Mouse (Mus musculus) CH12.LX (cell line): ENCODE data around the gene Cyp4f37. TPM values are rescaled to one million over a fixed set of nuclear protein-coding genes. Genes with fewer than 3 reads are reported as not detected.
"Not testable (repeated sequence)": the region's sequence is repeated elsewhere in the genome, so short reads cannot be mapped to it uniquely, and the experiment has no call there.

Experiments used
- DNase-seq: peaks from one replicate; pipeline ENCODE4 v3.0.0-alpha.2; 2013; ENCODE audit errors: extremely low read depth
- H3K27ac ChIP-seq: 2 replicates; pipeline ENCODE4 v1.5.1; 2012; ENCODE audit warnings: low read depth, mild to moderate bottlenecking, control low read depth, moderate library complexity; ENCODE audit not compliant: insufficient read depth
- H3K27me3 ChIP-seq: replicated peaks from 2 replicates; pipeline ENCODE3; 2012; ENCODE audit warnings: inconsistent platforms
- H3K36me3 ChIP-seq, 2 experiments: replicated peaks in 1 of 2; 2 replicates each; pipeline versions ENCODE3 to v1.6.1; 2012; ENCODE audit warnings: inconsistent platforms in 1 of 2, low read length in 1 of 2, mild to moderate bottlenecking in 1 of 2, mixed read lengths in 1 of 2, moderate library complexity in 1 of 2; ENCODE audit not compliant: control insufficient read depth in 1 of 2, insufficient read depth in 1 of 2
- H3K4me1 ChIP-seq, 2 experiments: 2 replicates each; pipeline ENCODE4 v1.6.1; 2012; ENCODE audit warnings: inconsistent platforms in 1 of 2, moderate library complexity in 1 of 2; ENCODE audit not compliant: insufficient read depth in 2 of 2, control insufficient read depth in 1 of 2
- H3K4me2 ChIP-seq: 2 replicates; pipeline ENCODE4 v1.6.1; 2012; ENCODE audit warnings: low read depth, mild to moderate bottlenecking, control low read depth; ENCODE audit not compliant: poor library complexity, insufficient read depth, severe bottlenecking
- H3K4me3 ChIP-seq, 3 experiments: fragments of 150-350 bp in 1 of 3; sonication (generic) in 1 of 3; replicated peaks in 1 of 3; 2 replicates each; pipeline versions ENCODE3 to v1.5.1; 2011 to 2012; ENCODE audit warnings: low read depth in 2 of 3, low read length in 2 of 3, mild to moderate bottlenecking in 2 of 3, moderate library complexity in 2 of 3, control low read depth in 1 of 3, improper control_type of control experiment in 1 of 3, inconsistent platforms in 1 of 3, mixed read lengths in 1 of 3; ENCODE audit not compliant: poor library complexity in 1 of 3
- H3K79me2 ChIP-seq: replicated peaks from 2 replicates; pipeline ENCODE4 v1.6.1; 2012; ENCODE audit warnings: mild to moderate bottlenecking, moderate library complexity; ENCODE audit not compliant: control insufficient read depth, poor library complexity, insufficient read depth, severe bottlenecking; ENCODE audit errors: extremely low read depth
- H3K9ac ChIP-seq: 2 replicates; pipeline ENCODE4 v1.6.1; 2012; ENCODE audit warnings: low read depth, mild to moderate bottlenecking, control low read depth, moderate library complexity; ENCODE audit not compliant: insufficient read depth
- H3K9me3 ChIP-seq: replicated peaks from 2 replicates; pipeline ENCODE3; 2012; ENCODE audit warnings: low read length, inconsistent platforms, mixed read lengths
- BHLHE40 ChIP-seq: IDR thresholded peaks from 2 replicates; pipeline ENCODE4 v1.6.1; 2011; ENCODE audit warnings: mild to moderate bottlenecking, low read depth, low read length, improper control_type of control experiment
- CHD2 ChIP-seq: IDR thresholded peaks from 2 replicates; pipeline ENCODE4 v1.6.1; 2011; ENCODE audit warnings: low read length, improper control_type of control experiment
- E2F4 ChIP-seq: IDR thresholded peaks from 2 replicates; pipeline ENCODE4 v1.6.1; 2011; ENCODE audit warnings: low read depth, low read length, improper control_type of control experiment; ENCODE audit not compliant: insufficient replicate concordance
- ELF1 ChIP-seq: IDR thresholded peaks from 2 replicates; pipeline ENCODE4 v1.6.1; 2014; ENCODE audit warnings: low read depth, mild to moderate bottlenecking, inconsistent platforms, low read length, improper control_type of control experiment
- EP300 ChIP-seq: IDR thresholded peaks from 2 replicates; pipeline ENCODE4 v1.6.1; 2011; ENCODE audit warnings: low read length, improper control_type of control experiment
- ETS1 ChIP-seq: conservative IDR thresholded peaks from 2 replicates; pipeline ENCODE4 v1.6.1; 2012; ENCODE audit warnings: low read depth, mild to moderate bottlenecking, inconsistent platforms, low read length, improper control_type of control experiment, moderate library complexity
- GABPA ChIP-seq: IDR thresholded peaks from 2 replicates; pipeline ENCODE4 v1.6.1; 2012; ENCODE audit warnings: low read depth, low read length, improper control_type of control experiment, inconsistent platforms; ENCODE audit not compliant: insufficient replicate concordance
- HCFC1 ChIP-seq: IDR thresholded peaks from 2 replicates; pipeline ENCODE4 v1.6.1; 2012; ENCODE audit warnings: low read depth, mild to moderate bottlenecking, inconsistent platforms, low read length, improper control_type of control experiment
- IRF4 ChIP-seq: IDR thresholded peaks from 2 replicates; pipeline ENCODE4 v1.6.1; 2014; ENCODE audit warnings: low read depth, mild to moderate bottlenecking, inconsistent platforms, low read length, improper control_type of control experiment
- JUND ChIP-seq: conservative IDR thresholded peaks from 2 replicates; pipeline ENCODE4 v1.6.1; 2011; ENCODE audit warnings: low read depth, low read length, improper control_type of control experiment
- MAX ChIP-seq: IDR thresholded peaks from 2 replicates; pipeline ENCODE4 v1.6.1; 2011; ENCODE audit warnings: low read length, improper control_type of control experiment
- MAZ ChIP-seq: IDR thresholded peaks from 2 replicates; pipeline ENCODE4 v1.6.1; 2012; ENCODE audit warnings: low read depth, mild to moderate bottlenecking, inconsistent platforms, low read length, improper control_type of control experiment, moderate library complexity
- MEF2A ChIP-seq: IDR thresholded peaks from 2 replicates; pipeline ENCODE4 v1.6.1; 2014; ENCODE audit warnings: low read depth, mild to moderate bottlenecking, inconsistent platforms, low read length, improper control_type of control experiment, borderline replicate concordance
- MXI1 ChIP-seq: IDR thresholded peaks from 2 replicates; pipeline ENCODE4 v1.6.1; 2011; ENCODE audit warnings: mild to moderate bottlenecking, low read depth, low read length, improper control_type of control experiment
- MYC ChIP-seq: IDR thresholded peaks from 2 replicates; pipeline ENCODE4 v1.6.1; 2011; ENCODE audit warnings: low read depth, mild to moderate bottlenecking, improper control_type of control experiment, low read length
- NRF1 ChIP-seq: IDR thresholded peaks from 2 replicates; pipeline ENCODE4 v1.6.1; 2014; ENCODE audit warnings: low read depth, mild to moderate bottlenecking, inconsistent platforms, low read length, improper control_type of control experiment, moderate library complexity
- POLR2A ChIP-seq: IDR thresholded peaks from 2 replicates; pipeline ENCODE4 v1.6.1; 2011; ENCODE audit warnings: low read depth, mild to moderate bottlenecking, improper control_type of control experiment, low read length
- POLR2AphosphoS2 ChIP-seq: IDR thresholded peaks from 2 replicates; pipeline ENCODE4 v1.6.1; 2011; ENCODE audit warnings: low read depth, low read length, improper control_type of control experiment
- RAD21 ChIP-seq: IDR thresholded peaks from 2 replicates; pipeline ENCODE4 v1.6.1; 2011; ENCODE audit warnings: low read depth, mild to moderate bottlenecking, low read length, improper control_type of control experiment, moderate library complexity
- RCOR1 ChIP-seq: conservative IDR thresholded peaks from 2 replicates; pipeline ENCODE4 v1.6.1; 2012; ENCODE audit warnings: low read depth, mild to moderate bottlenecking, inconsistent platforms, low read length, improper control_type of control experiment
- SIN3A ChIP-seq: IDR thresholded peaks from 2 replicates; pipeline ENCODE4 v1.6.1; 2012; ENCODE audit warnings: low read length, improper control_type of control experiment, inconsistent platforms
- TCF12 ChIP-seq: IDR thresholded peaks from 2 replicates; pipeline ENCODE4 v1.6.1; 2014; ENCODE audit warnings: low read depth, mild to moderate bottlenecking, inconsistent platforms, low read length, improper control_type of control experiment
- UBTF ChIP-seq: IDR thresholded peaks from 2 replicates; pipeline ENCODE4 v1.6.1; 2012; ENCODE audit warnings: low read depth, mild to moderate bottlenecking, inconsistent platforms, low read length, improper control_type of control experiment, moderate library complexity
- USF1 ChIP-seq: IDR thresholded peaks from 2 replicates; pipeline ENCODE4 v1.6.1; 2014; ENCODE audit warnings: low read depth, mild to moderate bottlenecking, inconsistent platforms, low read length, improper control_type of control experiment
- ZMIZ1 ChIP-seq: IDR thresholded peaks from 2 replicates; pipeline ENCODE4 v1.6.1; 2012; ENCODE audit warnings: low read depth, mild to moderate bottlenecking, inconsistent platforms, low read length, improper control_type of control experiment
- ZNF384 ChIP-seq: IDR thresholded peaks from 2 replicates; pipeline ENCODE4 v1.6.1; 2012; ENCODE audit warnings: low read depth, low read length, improper control_type of control experiment, inconsistent platforms
- dilution Hi-C: fragments of 300-500 bp; cut with MboI; formaldehyde crosslinking; loops from 2 replicates; pipeline ENCODE4 v1.14.3; 2020; ENCODE audit warnings: low sequenced_read_pairs; ENCODE audit not compliant: extremely low pct_unique_long_range_greater_than_20kb, extremely low pct_ligation_motif_present
- in situ Hi-C: fragments of 300-500 bp; cut with MboI; formaldehyde crosslinking; loops from 3 replicates; pipeline ENCODE4 v1.14.3; 2019; ENCODE audit warnings: low sequenced_read_pairs, low pct_ligation_motif_present, low pct_unique_long_range_greater_than_20kb, mixed read lengths
- polyA plus RNA-seq: library from polyadenylated mRNA; unstranded; fragments of >175 nt; gene quantifications from 2 replicates; pipeline ENCODE4 v1.2.1, GENCODE M21; 2012; ENCODE audit warnings: low read depth; ENCODE audit not compliant: insufficient read length
- total RNA-seq, 2 experiments: library from RNA; depleted of rRNA; stranded (reverse); fragments of 300-350 nt in 1 of 2; fragments of >200 nt in 1 of 2; gene quantifications; 2 replicates each; pipeline ENCODE4 v1.2.3; 2012 to 2014

The Cyp4f37 gene
- total and polyA plus RNA-seq, 3 experiments: 0.28 to 0.60 (median 0.34) TPM

- peak overlapping the region; percentile 42; the same call in 1 of the 2 replicates for H3K4me2 ChIP-seq
- H3K79me2 ChIP-seq: no peaks in the 10 kb centered on the region
- peak; percentile 78 for DNase-seq
- H3K27me3 ChIP-seq: no peaks in the 10 kb centered on the region
- in situ Hi-C loops (no loop called here), dilution Hi-C loops (no loop called here)
- peak overlapping the region; percentile 10 for H3K9ac ChIP-seq
- H3K9me3 ChIP-seq: peaks cover 34% of the 10 kb centered on the region
- peaks cover 0 to 5% of the 10 kb centered on the region in 2 experiments; a peak in 2 of 4 replicates for H3K4me1 ChIP-seq
- peak overlapping the region; percentile 22 to 48 (median 42) for H3K4me3 ChIP-seq
- no peaks in the 10 kb centered on the region for H3K36me3 ChIP-seq
- H3K27ac ChIP-seq: peak overlapping the region; percentile 24; the same call in 1 of the 2 replicates
- TF ChIP-seq ZMIZ1 (no peak), IRF4 (peak; percentile 74; the same call in 1 of the 2 replicates), BHLHE40 (peak; percentile 95), POLR2A (peak; percentile 49), EP300 (peak; percentile 58), ELF1 (0 out of 2 replicates have a peak, but pooled peaks have one; percentile 35), HCFC1 (peak; percentile 49; the same call in 1 of the 2 replicates), E2F4 (peak; percentile 57; the same call in 1 of the 2 replicates), SIN3A (0 out of 2 replicates have a peak, but pooled peaks have one; percentile 70), CHD2 (no peak), UBTF (no peak), MEF2A (peak; percentile 64; the same call in 1 of the 2 replicates), MYC (0 out of 2 replicates have a peak, but pooled peaks have one; percentile 38), RCOR1 (peak; percentile 61; the same call in 1 of the 2 replicates), ETS1 (peak; percentile 81), MAX (0 out of 2 replicates have a peak, but pooled peaks have one; percentile 11)
- TF ChIP-seq, all 38 proteins: peak for 13
These were observed 24.6 kb upstream of the Cyp4f37 start for GRCm38 (mm10) chr17:32596494-32596893.

- DNase-seq: no peak
- dilution Hi-C loops: no loop called here
- H3K9ac ChIP-seq: no peak overlapping the region
- peaks cover 0 to 9% of the 10 kb centered on the region in 2 experiments; a peak in 2 of 4 replicates for H3K4me1 ChIP-seq
- in situ Hi-C loops: no loop called here
- no peak overlapping the region for H3K27ac ChIP-seq
- no peaks in the 10 kb centered on the region for H3K36me3 ChIP-seq
- no peaks in the 10 kb centered on the region for H3K79me2 ChIP-seq
- no peaks in the 10 kb centered on the region for H3K9me3 ChIP-seq
- TF ChIP-seq TCF12 (no peak), RCOR1 (no peak), POLR2AphosphoS2 (no peak), MAZ (no peak), MXI1 (no peak), RAD21 (no peak), JUND (no peak), ZNF384 (no peak), GABPA (no peak), USF1 (no peak), ZMIZ1 (no peak), NRF1 (no peak), EP300 (no peak), HCFC1 (no peak)
- H3K27me3 ChIP-seq: no peaks in the 10 kb centered on the region
- no peak overlapping the region for H3K4me2 ChIP-seq
- H3K4me3 ChIP-seq: no peak overlapping the region
These were observed 13.1 kb upstream of the Cyp4f37 start for GRCm38 (mm10) chr17:32608055-32608454.

GRCm38 (mm10) chr17:32610231-32610630, 10.9 kb upstream of the Cyp4f37 start:
- in situ Hi-C loops, H3K9me3 ChIP-seq, H3K4me3 ChIP-seq, H3K4me2 ChIP-seq, DNase-seq, dilution Hi-C loops, H3K79me2 ChIP-seq, H3K27me3 ChIP-seq, H3K36me3 ChIP-seq, H3K27ac ChIP-seq, H3K9ac ChIP-seq: not testable (repeated sequence)
- peaks cover 0 to 13% of the 10 kb centered on the region in 2 experiments; a peak in 2 of 4 replicates for H3K4me1 ChIP-seq
